Mouse (Mus musculus) erythroblast, adult 5-6 weeks (primary cell): Measurements from ENCODE around the gene Gm17577. TPM values are rescaled to one million over a fixed set of nuclear protein-coding genes. Genes with fewer than 3 reads are reported as not detected.
"Not testable (repeated sequence)": the region's sequence is repeated elsewhere in the genome, so short reads cannot be mapped to it uniquely, and the experiment has no call there.

ENCODE experiments used
- ATAC-seq: replicated peaks from 2 replicates; pipeline ENCODE4 v1.8.0; 2016; ENCODE audit warnings: moderate number of reproducible peaks, mild to moderate bottlenecking, moderate TSS enrichment, inconsistent platforms; ENCODE audit not compliant: poor library complexity, low FRiP score, severe bottlenecking
- total RNA-seq, 2 experiments: library from RNA; stranded (forward) in 1 of 2; stranded (reverse) in 1 of 2; fragments of 150-400 nt in 1 of 2; fragments of 200-764, 138-1000 nt in 1 of 2; gene quantifications; 2 replicates each; pipeline versions ENCODE4 v1.2.3 to v1.2.4; 2015 to 2017; ENCODE audit warnings: low replicate concordance in 2 of 2

Gene Gm17577
- total RNA-seq (2015; ENCODE audit: low replicate concordance) (not detected in 2 replicates), total RNA-seq (2017; ENCODE audit: low replicate concordance) (not detected in 2 replicates)

DNA sequence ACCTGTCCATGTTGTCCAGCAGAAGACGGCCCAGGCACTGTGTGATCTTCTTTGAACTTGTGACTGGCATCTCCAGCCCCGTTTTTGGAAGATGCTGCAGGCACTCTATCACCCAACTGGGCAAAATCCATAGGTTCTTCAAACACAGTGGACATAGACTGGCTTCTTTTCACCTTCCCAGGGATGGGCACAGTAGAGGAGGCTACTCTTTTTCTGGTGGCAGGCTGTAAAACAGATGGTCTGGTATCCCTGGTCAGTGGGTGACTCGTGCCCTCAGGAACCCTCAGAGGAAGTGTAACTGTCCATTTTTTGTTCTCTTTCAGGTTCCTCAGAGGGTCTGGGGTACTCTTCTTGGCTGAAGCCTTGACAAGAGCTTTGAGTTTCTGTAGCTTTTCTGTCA lies at the start of gene Gm17577:
Gene Gm17577, minus strand, starts transcription at position 101 of the 400 bp plus-strand sequence.
- ATAC-seq, result not testable (repeated sequence)

DNA sequence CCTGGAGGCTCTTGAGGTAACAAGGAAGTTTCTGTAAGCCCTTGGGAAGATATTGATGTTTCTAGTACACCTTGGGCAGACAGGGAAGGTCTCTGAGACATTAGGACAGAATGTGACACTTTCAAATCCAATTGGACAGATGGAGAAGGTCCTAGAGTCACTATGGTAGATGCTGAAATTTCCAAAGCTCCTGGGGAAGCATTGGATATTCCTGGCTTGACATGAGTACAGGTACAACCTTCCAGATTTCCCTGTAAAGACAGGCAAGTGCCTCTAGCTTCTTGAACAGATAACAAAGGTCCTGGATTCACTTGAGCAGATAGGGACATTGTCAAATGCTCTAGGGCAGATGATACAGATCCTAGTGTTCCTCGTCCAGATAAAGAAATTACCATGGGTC lies 24.3 kb downstream of the Gm17577 start, which contains the start of gene Srsx:
Gene Srsx, minus strand, starts transcription at position 101 of the 400 bp plus-strand sequence.
- ATAC-seq, result not testable (repeated sequence)

Other genes starting within 250 kb of the Gm17577 start
- gene Gm17521, start 217.2 kb downstream of the Gm17577 start, total RNA-seq (2015; ENCODE audit: low replicate concordance), result not detected in 2 replicates
- gene Gm17521, start 217.2 kb downstream of the Gm17577 start, total RNA-seq (2017; ENCODE audit: low replicate concordance), result not detected in 2 replicates
- 1.0 and 3.8 TPM in 2 replicates for gene Cldn34c1, start 143.4 kb downstream of the Gm17577 start, total RNA-seq (2015; ENCODE audit: low replicate concordance)
- gene Cldn34c1, start 143.4 kb downstream of the Gm17577 start, total RNA-seq (2017; ENCODE audit: low replicate concordance), result 1.5 and 2.0 TPM in 2 replicates
- gene Srsx, start 24.4 kb downstream of the Gm17577 start, total RNA-seq (2015; ENCODE audit: low replicate concordance), result not detected in 2 replicates
- gene Srsx, start 24.4 kb downstream of the Gm17577 start, total RNA-seq (2017; ENCODE audit: low replicate concordance), result not detected in 2 replicates